Mouse (Mus musculus): ENCODE measurements around the gene Erbb4.
A peak's percentile ranks its signal among the peaks of the same experiment; 100 is the strongest.

The Erbb4 gene

GRCm38 (mm10) chr1:69107485-69108158, at the start of gene Erbb4:
TSS of gene Erbb4 (minus strand) at chr1:69108059.
- ATAC-seq (ENCODE audit: insufficient number of reproducible peaks, low FRiP score, low TSS enrichment): 0 out of 2 replicates have a peak, but pooled peaks have one; percentile 10

GRCm38 (mm10) chr1:69157346-69157745, 49.5 kb upstream of the Erbb4 start:
- no peak for ATAC-seq (ENCODE audit: insufficient number of reproducible peaks, low FRiP score, low TSS enrichment)

GRCm38 (mm10) chr1:69141341-69141740, 33.5 kb upstream of the Erbb4 start:
- ATAC-seq (ENCODE audit: insufficient number of reproducible peaks, low FRiP score, low TSS enrichment): no peak

GRCm38 (mm10) chr1:69139519-69139868, 31.6 kb upstream of the Erbb4 start:
- no peak for ATAC-seq (ENCODE audit: insufficient number of reproducible peaks, low FRiP score, low TSS enrichment)

GRCm38 (mm10) chr1:69138856-69139518, 31.1 kb upstream of the Erbb4 start:
- peak; percentile 64; the same call in 1 of the 2 replicates for ATAC-seq (ENCODE audit: insufficient number of reproducible peaks, low FRiP score, low TSS enrichment)

GRCm38 (mm10) chr1:69124147-69124848, 16.4 kb upstream of the Erbb4 start:
- no peak for ATAC-seq (ENCODE audit: insufficient number of reproducible peaks, low FRiP score, low TSS enrichment)

GRCm38 (mm10) chr1:69118249-69118938, 10.5 kb upstream of the Erbb4 start:
- no peak for ATAC-seq (ENCODE audit: insufficient number of reproducible peaks, low FRiP score, low TSS enrichment)

- peak; percentile 74 for ATAC-seq (ENCODE audit: insufficient number of reproducible peaks, low FRiP score, low TSS enrichment)
Observed at GRCm38 (mm10) chr1:69108159-69108925, 483 bp upstream of the Erbb4 start.

GRCm38 (mm10) chr1:69106937-69107461, 860 bp downstream of the Erbb4 start:
- ATAC-seq (ENCODE audit: insufficient number of reproducible peaks, low FRiP score, low TSS enrichment): peak; percentile 47

GRCm38 (mm10) chr1:69106322-69106761, 1.5 kb downstream of the Erbb4 start:
- ATAC-seq (ENCODE audit: insufficient number of reproducible peaks, low FRiP score, low TSS enrichment): peak; percentile 26

- ATAC-seq (ENCODE audit: insufficient number of reproducible peaks, low FRiP score, low TSS enrichment): peak; percentile 36
Observed at GRCm38 (mm10) chr1:69105493-69106321, 2.2 kb downstream of the Erbb4 start.

- ATAC-seq (ENCODE audit: insufficient number of reproducible peaks, low FRiP score, low TSS enrichment): no peak
Observed at GRCm38 (mm10) chr1:69105096-69105492, 2.8 kb downstream of the Erbb4 start.

GRCm38 (mm10) chr1:69103211-69103706, 4.6 kb downstream of the Erbb4 start:
- no peak for ATAC-seq (ENCODE audit: insufficient number of reproducible peaks, low FRiP score, low TSS enrichment)

- no peak for ATAC-seq (ENCODE audit: insufficient number of reproducible peaks, low FRiP score, low TSS enrichment)
Observed at GRCm38 (mm10) chr1:69101670-69102069, 6.2 kb downstream of the Erbb4 start.

- ATAC-seq (ENCODE audit: insufficient number of reproducible peaks, low FRiP score, low TSS enrichment): no peak
Observed at GRCm38 (mm10) chr1:69093052-69093451, 14.8 kb downstream of the Erbb4 start.

GRCm38 (mm10) chr1:69089331-69089730, 18.5 kb downstream of the Erbb4 start:
- no peak for ATAC-seq (ENCODE audit: insufficient number of reproducible peaks, low FRiP score, low TSS enrichment)

- no peak for ATAC-seq (ENCODE audit: insufficient number of reproducible peaks, low FRiP score, low TSS enrichment)
Observed at GRCm38 (mm10) chr1:69085753-69086152, 22.1 kb downstream of the Erbb4 start.

GRCm38 (mm10) chr1:69048918-69049317, 58.9 kb downstream of the Erbb4 start:
- peak; percentile 90 for ATAC-seq (ENCODE audit: insufficient number of reproducible peaks, low FRiP score, low TSS enrichment)

Data from cerebellum, adult (tissue).